Mouse (Mus musculus): ENCODE results near the gene Mical3. TPM values are rescaled to one million over a fixed set of nuclear protein-coding genes. Genes with fewer than 3 reads are reported as not detected.

Mical3 gene
- polyA plus RNA-seq, 1 experiment from 2014 or later, result 68.8 TPM

- WGBS, result 100% methylated on average over 1 of the region's 1 CpGs
These were observed 55.0 kb downstream of the Mical3 start for GRCm38 (mm10) chr6:121075763-121076162.

GRCm38 (mm10) chr6:121073312-121073711 lies 57.5 kb downstream of the Mical3 start:
- H3K4me2 ChIP-seq (ENCODE audit: low read depth, low read length), result no peak overlapping the region
- no peaks in the 10 kb centered on the region for H3K9me3 ChIP-seq (ENCODE audit: control insufficient read depth, low read length)
- no peaks in the 10 kb centered on the region for H3K36me3 ChIP-seq (ENCODE audit: control insufficient read depth, insufficient read depth, low read length)
- no peak overlapping the region for H3K27ac ChIP-seq (ENCODE audit: low read depth, low read length)
- H3K27me3 ChIP-seq (ENCODE audit: control insufficient read depth, insufficient read depth, low read length), result no peaks in the 10 kb centered on the region
- ATAC-seq (ENCODE audit: low read depth), result no peak
- 81% methylated on average over 7 of the region's 7 CpGs for WGBS
- no peak overlapping the region for H3K9ac ChIP-seq (replicated peaks; ENCODE audit: low read depth, low read length)
- H3K4me3 ChIP-seq (ENCODE audit: low read depth, low read length), result no peak overlapping the region
- no peaks in the 10 kb centered on the region for H3K4me1 ChIP-seq (ENCODE audit: control insufficient read depth, insufficient read depth, low read length)

More at GRCm38 (mm10) chr6:121075763-121076162, 55.0 kb downstream of the Mical3 start:
- no peak overlapping the region for H3K27ac ChIP-seq (ENCODE audit: low read depth, low read length)
- H3K4me3 ChIP-seq (ENCODE audit: low read depth, low read length), result no peak overlapping the region
- H3K4me1 ChIP-seq (ENCODE audit: control insufficient read depth, insufficient read depth, low read length), result no peaks in the 10 kb centered on the region
- no peak overlapping the region for H3K9ac ChIP-seq (replicated peaks; ENCODE audit: low read depth, low read length)
- no peak for ATAC-seq (ENCODE audit: low read depth)
- H3K27me3 ChIP-seq (ENCODE audit: control insufficient read depth, insufficient read depth, low read length), result no peaks in the 10 kb centered on the region
- no peaks in the 10 kb centered on the region for H3K9me3 ChIP-seq (ENCODE audit: control insufficient read depth, low read length)
- H3K4me2 ChIP-seq (ENCODE audit: low read depth, low read length), result no peak overlapping the region
- no peaks in the 10 kb centered on the region for H3K36me3 ChIP-seq (ENCODE audit: control insufficient read depth, insufficient read depth, low read length)

GRCm38 (mm10) chr6:121072615-121073014 lies 58.2 kb downstream of the Mical3 start:
- Histone ChIP-seq H3K4me3 (ENCODE audit: low read depth, low read length) (no peak overlapping the region), H3K36me3 (ENCODE audit: control insufficient read depth, insufficient read depth, low read length) (no peaks in the 10 kb centered on the region), H3K27ac (ENCODE audit: low read depth, low read length) (no peak overlapping the region), H3K9ac (replicated peaks; ENCODE audit: low read depth, low read length) (no peak overlapping the region), H3K4me2 (ENCODE audit: low read depth, low read length) (no peak overlapping the region), H3K9me3 (ENCODE audit: control insufficient read depth, low read length) (no peaks in the 10 kb centered on the region), H3K4me1 (ENCODE audit: control insufficient read depth, insufficient read depth, low read length) (no peaks in the 10 kb centered on the region; the same call in 1 of the 2 replicates), H3K27me3 (ENCODE audit: control insufficient read depth, insufficient read depth, low read length) (no peaks in the 10 kb centered on the region)
- ATAC-seq (ENCODE audit: low read depth), result no peak
- WGBS, result 83% methylated on average over 2 of the region's 2 CpGs

GRCm38 (mm10) chr6:121070584-121071230 lies 60.1 kb downstream of the Mical3 start:
- no peaks in the 10 kb centered on the region for H3K9me3 ChIP-seq (ENCODE audit: control insufficient read depth, low read length)
- peaks cover 6% of the 10 kb centered on the region; the same call in 1 of the 2 replicates for H3K4me1 ChIP-seq (ENCODE audit: control insufficient read depth, insufficient read depth, low read length)
- no peaks in the 10 kb centered on the region for H3K36me3 ChIP-seq (ENCODE audit: control insufficient read depth, insufficient read depth, low read length)
- 85% methylated on average over 9 of the region's 9 CpGs for WGBS
- H3K4me2 ChIP-seq (ENCODE audit: low read depth, low read length), result no peak overlapping the region
- no peak overlapping the region for H3K9ac ChIP-seq (replicated peaks; ENCODE audit: low read depth, low read length)
- no peak overlapping the region for H3K4me3 ChIP-seq (ENCODE audit: low read depth, low read length)
- H3K27me3 ChIP-seq (ENCODE audit: control insufficient read depth, insufficient read depth, low read length), result no peaks in the 10 kb centered on the region
- ATAC-seq (ENCODE audit: low read depth), result no peak
- H3K27ac ChIP-seq (ENCODE audit: low read depth, low read length), result no peak overlapping the region

GRCm38 (mm10) chr6:121069156-121069555 lies 61.6 kb downstream of the Mical3 start:
- Histone ChIP-seq H3K9ac (replicated peaks; ENCODE audit: low read depth, low read length) (no peak overlapping the region), H3K36me3 (ENCODE audit: control insufficient read depth, insufficient read depth, low read length) (no peaks in the 10 kb centered on the region), H3K4me1 (ENCODE audit: control insufficient read depth, insufficient read depth, low read length) (peaks cover 16% of the 10 kb centered on the region; the same call in 1 of the 2 replicates), H3K27ac (ENCODE audit: low read depth, low read length) (no peak overlapping the region), H3K4me2 (ENCODE audit: low read depth, low read length) (no peak overlapping the region), H3K9me3 (ENCODE audit: control insufficient read depth, low read length) (no peaks in the 10 kb centered on the region), H3K27me3 (ENCODE audit: control insufficient read depth, insufficient read depth, low read length) (no peaks in the 10 kb centered on the region), H3K4me3 (ENCODE audit: low read depth, low read length) (no peak overlapping the region)
- WGBS, result 79% methylated on average over 8 of the region's 8 CpGs
- ATAC-seq (ENCODE audit: low read depth), result no peak

GRCm38 (mm10) chr6:121068087-121068464 lies 62.7 kb downstream of the Mical3 start:
- no peaks in the 10 kb centered on the region for H3K9me3 ChIP-seq (ENCODE audit: control insufficient read depth, low read length)
- H3K27ac ChIP-seq (ENCODE audit: low read depth, low read length), result no peak overlapping the region
- H3K4me3 ChIP-seq (ENCODE audit: low read depth, low read length), result no peak overlapping the region
- H3K9ac ChIP-seq (replicated peaks; ENCODE audit: low read depth, low read length), result no peak overlapping the region
- no peaks in the 10 kb centered on the region for H3K27me3 ChIP-seq (ENCODE audit: control insufficient read depth, insufficient read depth, low read length)
- ATAC-seq (ENCODE audit: low read depth), result no peak
- H3K4me1 ChIP-seq (ENCODE audit: control insufficient read depth, insufficient read depth, low read length), result peaks cover 16% of the 10 kb centered on the region; the same call in 1 of the 2 replicates
- H3K36me3 ChIP-seq (ENCODE audit: control insufficient read depth, insufficient read depth, low read length), result no peaks in the 10 kb centered on the region
- no peak overlapping the region for H3K4me2 ChIP-seq (ENCODE audit: low read depth, low read length)
- 89% methylated on average over 7 of the region's 7 CpGs for WGBS

- no peak for ATAC-seq (ENCODE audit: low read depth)
- no peak overlapping the region for H3K27ac ChIP-seq (ENCODE audit: low read depth, low read length)
These were observed 63.2 kb downstream of the Mical3 start for GRCm38 (mm10) chr6:121067426-121068086.

GRCm38 (mm10) chr6:121066761-121067160 lies 64.0 kb downstream of the Mical3 start:
- Histone ChIP-seq H3K4me1 (ENCODE audit: control insufficient read depth, insufficient read depth, low read length) (peaks cover 16% of the 10 kb centered on the region; the same call in 1 of the 2 replicates), H3K4me2 (ENCODE audit: low read depth, low read length) (no peak overlapping the region), H3K36me3 (ENCODE audit: control insufficient read depth, insufficient read depth, low read length) (no peaks in the 10 kb centered on the region), H3K9ac (replicated peaks; ENCODE audit: low read depth, low read length) (no peak overlapping the region), H3K27me3 (ENCODE audit: control insufficient read depth, insufficient read depth, low read length) (no peaks in the 10 kb centered on the region), H3K27ac (ENCODE audit: low read depth, low read length) (no peak overlapping the region), H3K4me3 (ENCODE audit: low read depth, low read length) (no peak overlapping the region), H3K9me3 (ENCODE audit: control insufficient read depth, low read length) (no peaks in the 10 kb centered on the region)
- WGBS, result 45% methylated on average over 6 of the region's 6 CpGs
- no peak for ATAC-seq (ENCODE audit: low read depth)

More at GRCm38 (mm10) chr6:121067426-121068086, 63.2 kb downstream of the Mical3 start:
- Histone ChIP-seq H3K4me1 (ENCODE audit: control insufficient read depth, insufficient read depth, low read length) (peaks cover 16% of the 10 kb centered on the region; the same call in 1 of the 2 replicates), H3K9ac (replicated peaks; ENCODE audit: low read depth, low read length) (no peak overlapping the region), H3K9me3 (ENCODE audit: control insufficient read depth, low read length) (no peaks in the 10 kb centered on the region), H3K4me3 (ENCODE audit: low read depth, low read length) (no peak overlapping the region), H3K4me2 (ENCODE audit: low read depth, low read length) (no peak overlapping the region), H3K27me3 (ENCODE audit: control insufficient read depth, insufficient read depth, low read length) (no peaks in the 10 kb centered on the region), H3K36me3 (ENCODE audit: control insufficient read depth, insufficient read depth, low read length) (no peaks in the 10 kb centered on the region)
- WGBS, result 60% methylated on average over 11 of the region's 11 CpGs

- Histone ChIP-seq H3K9me3 (ENCODE audit: control insufficient read depth, low read length) (no peaks in the 10 kb centered on the region), H3K4me1 (ENCODE audit: control insufficient read depth, insufficient read depth, low read length) (peaks cover 16% of the 10 kb centered on the region; the same call in 1 of the 2 replicates), H3K27me3 (ENCODE audit: control insufficient read depth, insufficient read depth, low read length) (no peaks in the 10 kb centered on the region), H3K27ac (ENCODE audit: low read depth, low read length) (peak overlapping the region; percentile 97), H3K9ac (replicated peaks; ENCODE audit: low read depth, low read length) (peak overlapping the region; percentile 76), H3K4me3 (ENCODE audit: low read depth, low read length) (peak overlapping the region; percentile 8), H3K36me3 (ENCODE audit: control insufficient read depth, insufficient read depth, low read length) (no peaks in the 10 kb centered on the region), H3K4me2 (ENCODE audit: low read depth, low read length) (peak overlapping the region; percentile 43)
- peak; percentile 92 for ATAC-seq (ENCODE audit: low read depth)
- WGBS, result 33% methylated on average over 17 of the region's 17 CpGs
These were observed 66.3 kb downstream of the Mical3 start for GRCm38 (mm10) chr6:121064356-121065015.

All from neural tube, embryonic 14.5 days (tissue).